Mouse (Mus musculus) heart, adult 2 months (tissue): ENCODE measurements around the gene Prm1.

Experiments used
- CTCF ChIP-seq: fragments of 200-600 bp; IDR thresholded peaks from 2 replicates; pipeline ENCODE4 v1.8.1; 2022; ENCODE audit warnings: antibody characterized with exemption, mild to moderate bottlenecking, moderate library complexity
- EP300 ChIP-seq: fragments of 200-500 bp; IDR thresholded peaks from 2 replicates; pipeline ENCODE4 v1.6.1; 2011; ENCODE audit warnings: low read depth, low read length, control low read depth; ENCODE audit not compliant: insufficient read depth

GRCm38 (mm10) chr16:10810376-10810775 lies 4.7 kb upstream of the Prm1 start:
- TF ChIP-seq CTCF = no peak
- TF ChIP-seq EP300 = no peak
